Mouse (Mus musculus): ENCODE measurements around the gene Gimap5.
A peak's percentile ranks its signal among the peaks of the same experiment; 100 is the strongest.

Gimap5 gene

DNA sequence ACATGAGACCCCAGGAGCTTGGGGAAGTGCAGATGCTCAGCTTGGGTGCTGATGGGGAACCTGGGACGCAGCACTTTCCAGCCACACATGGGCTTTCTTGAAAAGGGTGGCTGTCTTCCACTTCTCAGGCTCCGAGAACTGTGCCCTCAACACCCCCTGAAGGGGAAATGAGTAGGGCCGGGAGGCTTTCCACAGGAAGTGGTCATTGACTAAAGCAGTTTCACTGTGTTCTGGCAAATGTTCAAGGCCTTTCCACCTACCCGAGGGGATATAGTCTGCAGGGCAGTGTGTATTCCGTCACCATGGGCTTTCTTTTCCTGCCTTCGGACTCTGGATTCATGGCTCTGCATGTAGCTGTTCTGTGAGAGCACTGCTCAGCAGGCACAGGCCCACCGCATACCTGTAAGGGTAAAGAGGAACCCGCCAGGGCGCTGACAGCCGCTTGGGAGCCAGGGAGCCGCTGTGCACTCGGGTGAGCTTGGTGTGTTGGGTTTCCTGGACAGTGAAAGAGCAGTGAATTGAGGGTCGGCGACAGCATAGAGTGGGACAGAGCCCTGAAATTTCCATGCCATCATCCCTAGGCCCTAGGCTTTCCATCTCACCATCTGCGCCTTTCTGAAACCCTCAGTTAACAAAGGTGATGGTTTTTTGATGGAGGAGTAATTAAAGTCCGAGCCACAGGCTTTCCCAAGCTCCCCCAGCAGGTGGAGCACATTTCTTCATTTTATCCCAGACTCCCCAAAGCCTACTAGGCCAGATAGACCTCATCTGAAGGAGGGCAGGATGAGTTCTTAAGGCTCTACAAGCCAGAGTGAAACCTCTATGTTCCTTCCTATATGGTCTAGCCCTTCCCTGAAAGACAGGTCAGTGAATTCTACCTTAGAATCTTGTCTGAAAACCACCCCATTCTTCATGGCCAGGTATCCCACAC, at the start of gene Gimap5:
Gimap5 (plus strand) TSS at position 239 of the 931 bp plus-strand sequence.
- peak; percentile 7 for DNase-seq (ENCODE audit: low spot score)

DNA sequence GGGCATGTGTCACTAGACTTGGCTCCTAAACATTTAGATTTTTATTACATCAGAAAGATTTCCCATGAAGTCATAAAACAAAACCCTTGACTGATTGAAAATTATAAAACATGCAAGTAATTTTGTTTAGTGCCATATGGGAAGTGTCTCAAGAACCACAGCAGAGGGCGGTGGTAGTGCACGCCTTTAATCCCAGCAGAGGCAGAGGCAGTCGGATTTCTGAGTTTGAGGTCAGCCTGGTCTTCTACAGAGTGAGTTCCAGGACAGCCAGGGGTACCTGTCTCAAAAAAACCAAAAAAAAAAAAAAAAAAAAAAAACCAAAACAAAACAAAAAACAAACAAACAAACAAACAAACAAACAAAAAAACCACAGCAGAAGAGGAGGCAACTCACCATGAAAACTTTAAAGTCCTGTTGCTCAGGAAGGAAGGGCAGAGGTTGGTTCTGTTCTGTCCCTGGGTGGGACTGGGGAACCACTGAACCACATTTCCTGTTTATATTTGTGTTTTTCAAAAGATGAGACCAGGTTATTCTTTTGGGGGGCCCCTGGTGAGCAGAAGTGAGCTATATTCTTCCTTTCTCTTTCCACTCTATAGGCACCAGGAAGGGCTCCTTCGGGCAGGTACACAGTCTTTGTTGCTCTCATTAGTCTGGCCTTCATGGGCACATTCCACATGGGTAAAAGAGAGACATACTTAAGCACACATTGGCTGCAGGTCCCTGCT, 49.0 kb upstream of the Gimap5 start:
- no peak for DNase-seq (ENCODE audit: low spot score)

- DNase-seq (ENCODE audit: low spot score): no peak
Measured at GRCm38 (mm10) chr6:48697555-48697930, 48.5 kb upstream of the Gimap5 start.

GRCm38 (mm10) chr6:48698066-48698856, 47.7 kb upstream of the Gimap5 start:
- DNase-seq (ENCODE audit: low spot score): no peak

GRCm38 (mm10) chr6:48698888-48699287, 47.1 kb upstream of the Gimap5 start:
- no peak for DNase-seq (ENCODE audit: low spot score)

DNA sequence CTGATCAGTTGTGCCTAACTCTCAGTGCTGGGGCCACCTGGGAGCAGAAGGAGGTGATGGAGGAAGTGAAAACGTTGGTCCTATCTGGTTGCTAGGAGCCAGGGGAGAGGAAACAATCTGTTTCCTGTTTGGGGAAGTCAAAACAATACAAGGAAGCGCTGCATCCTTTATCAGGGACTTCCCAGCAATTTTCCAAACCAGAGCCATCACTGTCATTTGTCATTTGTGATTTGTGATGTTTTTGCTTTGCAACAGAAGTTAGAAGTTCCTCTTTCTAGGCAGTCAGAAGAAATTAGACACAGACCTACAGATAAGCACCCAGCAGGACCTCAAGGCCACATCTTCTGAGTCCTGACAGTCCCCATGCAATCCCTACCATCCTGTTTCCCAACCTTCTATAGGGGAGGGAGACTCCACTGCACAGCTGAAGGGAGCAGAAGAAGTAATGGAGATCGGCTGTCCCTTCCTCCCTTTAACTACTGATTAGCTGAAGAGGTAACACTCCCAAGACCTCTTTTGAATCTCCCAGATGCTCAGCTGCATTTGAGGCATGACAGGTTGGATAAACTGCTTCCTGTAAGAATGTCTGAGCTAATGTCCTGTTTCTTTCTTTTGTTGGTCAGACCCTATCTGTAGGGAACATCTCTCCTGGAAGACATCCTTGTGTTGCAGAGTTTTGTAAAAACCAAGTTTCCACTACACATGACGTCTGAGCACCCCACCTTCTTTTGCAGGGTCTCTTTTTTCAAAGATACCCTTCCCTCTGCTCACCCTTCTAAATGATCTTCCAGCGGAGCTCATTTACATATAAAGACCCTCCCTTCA, 45.5 kb upstream of the Gimap5 start:
- DNase-seq (ENCODE audit: low spot score): no peak

GRCm38 (mm10) chr6:48702146-48702545, 43.9 kb upstream of the Gimap5 start:
- DNase-seq (ENCODE audit: low spot score): no peak

- DNase-seq (ENCODE audit: low spot score): no peak
Measured at GRCm38 (mm10) chr6:48702601-48703000, 43.4 kb upstream of the Gimap5 start.

GRCm38 (mm10) chr6:48704146-48704545, 41.9 kb upstream of the Gimap5 start:
- no peak for DNase-seq (ENCODE audit: low spot score)

GRCm38 (mm10) chr6:48706130-48706529, 39.9 kb upstream of the Gimap5 start:
- no peak for DNase-seq (ENCODE audit: low spot score)

DNA sequence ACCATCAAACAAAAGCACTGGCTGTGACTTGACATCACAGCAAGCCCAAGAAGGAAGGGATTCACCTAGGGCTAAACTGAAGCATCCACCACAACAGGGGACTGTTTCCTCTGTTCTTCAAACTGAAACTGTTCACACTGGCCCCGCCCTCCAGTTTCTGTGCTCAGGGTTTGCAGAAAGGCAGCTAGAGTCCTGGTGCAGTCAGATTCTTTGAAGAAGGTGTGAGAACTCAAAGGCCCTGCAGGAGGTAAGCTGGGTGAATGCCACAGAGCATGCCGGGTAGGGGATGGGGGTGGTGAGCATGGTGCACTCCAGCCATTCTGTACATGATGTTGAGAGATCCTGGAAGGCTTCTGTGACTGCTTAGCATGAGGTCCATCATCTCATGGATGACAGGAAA, 27.5 kb upstream of the Gimap5 start, which contains the start of the genes Gm28053 and Gimap7:
Gm28053 (plus strand) TSS at position 153 of the 400 bp plus-strand sequence.
Gimap7 (plus strand) TSS at position 167 of the 400 bp plus-strand sequence.
- no peak for DNase-seq (ENCODE audit: low spot score)

DNA sequence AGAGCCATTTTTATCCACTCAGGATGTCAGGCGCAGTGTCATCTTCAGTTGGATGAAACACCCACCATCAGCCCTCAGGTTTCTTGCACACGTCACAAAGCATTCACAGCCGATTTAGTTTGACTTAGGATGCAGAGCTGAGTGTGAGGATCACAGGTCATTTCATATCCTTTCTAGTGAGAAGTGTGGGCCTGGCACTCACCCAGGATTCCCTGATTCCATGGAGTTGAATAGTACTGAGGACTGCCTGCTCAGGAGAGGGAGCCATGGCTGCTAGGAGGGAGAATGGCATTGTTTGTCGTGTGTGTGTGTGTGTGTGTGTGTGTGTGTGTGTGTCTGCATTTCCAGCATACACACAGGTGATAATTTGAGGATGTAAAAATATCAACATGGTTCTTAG, 25.7 kb upstream of the Gimap5 start:
- DNase-seq (ENCODE audit: low spot score): no peak

- DNase-seq (ENCODE audit: low spot score): no peak
Measured at GRCm38 (mm10) chr6:48723468-48723867, 22.5 kb upstream of the Gimap5 start.

- DNase-seq (ENCODE audit: low spot score): no peak
Measured at GRCm38 (mm10) chr6:48725476-48725875, 20.5 kb upstream of the Gimap5 start.

GRCm38 (mm10) chr6:48727761-48728160, 18.2 kb upstream of the Gimap5 start:
- DNase-seq (ENCODE audit: low spot score): no peak

- DNase-seq (ENCODE audit: low spot score): no peak
Measured at GRCm38 (mm10) chr6:48732864-48733304, 13.1 kb upstream of the Gimap5 start.

DNA sequence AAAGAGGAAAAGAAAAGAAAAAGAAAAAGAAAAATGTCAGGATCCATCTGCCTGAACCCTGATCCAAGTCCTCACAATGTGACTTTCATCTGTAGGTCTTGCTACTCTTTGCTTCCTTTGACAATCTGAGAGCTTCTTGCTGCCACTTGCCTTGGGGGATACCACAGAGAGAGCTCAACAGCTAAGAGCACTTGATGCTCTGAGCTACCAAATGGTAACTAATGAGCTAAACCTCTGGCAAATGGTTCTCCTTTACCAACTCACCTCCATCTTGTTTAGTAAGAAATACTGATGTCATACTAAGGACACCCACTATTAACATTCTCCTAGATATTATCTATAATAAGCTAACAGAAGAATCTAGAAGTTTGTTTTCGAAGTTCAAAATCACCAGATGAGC, 12.3 kb upstream of the Gimap5 start:
- no peak for DNase-seq (ENCODE audit: low spot score)

- no peak for DNase-seq (ENCODE audit: low spot score)
Measured at GRCm38 (mm10) chr6:48737053-48737452, 8.9 kb upstream of the Gimap5 start.

DNA sequence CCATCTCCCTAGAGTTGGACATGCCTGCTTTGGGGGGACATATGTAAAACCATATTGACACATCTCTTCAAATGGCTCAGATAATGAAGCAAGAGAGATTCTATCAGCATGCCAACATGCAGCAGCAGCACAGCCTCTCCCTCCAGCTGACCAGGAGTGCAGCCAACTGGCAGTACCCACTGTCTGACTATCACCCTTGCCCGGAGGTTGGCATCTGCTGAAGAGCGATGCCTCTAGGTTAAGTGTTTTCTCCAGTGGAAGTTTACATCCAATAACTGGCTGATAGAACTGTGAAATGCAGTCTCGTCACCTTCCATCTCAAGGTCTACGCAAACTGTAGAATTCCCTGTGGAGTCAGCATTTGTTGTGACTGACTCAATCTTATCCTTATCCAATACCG, 8.3 kb upstream of the Gimap5 start:
- no peak for DNase-seq (ENCODE audit: low spot score)

DNA sequence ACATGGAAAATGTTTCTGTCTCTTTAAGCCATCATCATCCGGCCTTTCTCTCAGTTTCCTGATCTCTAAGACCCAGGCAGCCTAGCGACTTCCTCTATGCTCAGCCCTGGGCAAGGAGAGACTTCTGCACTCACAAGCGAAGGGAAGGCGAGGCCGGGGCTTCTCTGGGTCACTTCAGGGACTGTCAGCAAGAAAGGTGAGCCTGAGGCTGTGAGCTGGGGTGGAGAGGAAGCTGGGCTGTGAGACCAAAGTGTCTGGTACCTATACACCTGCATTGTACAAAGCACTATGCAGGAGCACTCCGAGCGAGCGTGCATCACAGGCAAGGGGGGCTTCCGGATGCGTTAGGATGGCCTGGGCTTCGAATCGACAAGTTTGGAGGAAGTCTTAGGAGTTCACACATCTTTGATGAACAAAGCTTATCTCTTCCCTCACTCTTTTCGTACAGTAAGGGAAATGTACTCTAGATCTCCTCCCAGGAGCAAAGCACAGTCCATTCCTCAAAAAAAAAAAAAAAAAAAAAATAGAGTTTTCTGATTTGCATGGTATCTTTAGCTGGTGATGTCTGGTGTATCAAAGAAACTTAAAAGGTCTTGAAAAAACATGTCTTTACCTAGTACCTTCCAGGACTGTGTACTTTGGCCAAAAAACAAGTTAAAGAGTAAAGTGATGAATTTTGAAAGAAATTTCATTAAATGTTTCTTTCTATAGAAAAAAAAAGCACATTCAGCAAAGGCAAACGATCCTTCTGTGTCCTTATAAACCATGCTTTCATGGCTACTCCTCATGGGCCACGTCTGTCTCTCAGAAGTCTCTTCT, 6.8 kb upstream of the Gimap5 start, which contains the start of gene Gimap1:
Gimap1 (plus strand) TSS at position 94 of the 819 bp plus-strand sequence.
- DNase-seq (ENCODE audit: low spot score): no peak

All from MN1 (cell line).